Mouse (Mus musculus): ENCODE data around the gene Taf5l. TPM values are rescaled to one million over a fixed set of nuclear protein-coding genes. Genes with fewer than 3 reads are reported as not detected.
"Not testable (repeated sequence)": the region's sequence is repeated elsewhere in the genome, so short reads cannot be mapped to it uniquely, and the experiment has no call there.

The Taf5l gene
- total and polyA plus RNA-seq, 3 experiments = 24.3 to 36.9 (median 35.0) TPM

DNA sequence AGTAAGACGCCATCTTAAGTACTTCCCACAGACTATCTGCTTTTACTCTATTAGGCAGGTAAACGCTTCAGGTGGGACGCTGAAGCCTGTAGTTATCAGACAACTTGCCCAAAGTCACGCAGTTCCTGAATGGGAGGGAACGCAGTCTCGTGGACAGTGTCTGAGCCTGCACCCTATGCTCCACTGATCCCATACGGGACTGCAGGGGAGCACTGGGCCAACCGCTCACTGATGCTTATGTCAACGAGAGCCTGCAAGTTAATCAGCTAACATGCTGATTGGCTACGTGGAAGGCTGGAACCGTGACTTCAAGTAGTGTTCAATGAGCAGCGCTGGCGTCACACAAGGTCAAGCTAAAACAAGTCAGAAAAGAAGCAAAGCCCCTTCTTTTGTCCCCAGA, 1.4 kb downstream of the Taf5l start:
- Histone ChIP-seq H3K4me1 (ENCODE audit: insufficient read depth, low read depth, low read length) (peaks cover 69% of the 10 kb centered on the region), H3K4me3 (ENCODE audit: low read depth, low read length) (peak overlapping the region; percentile 81), H3K27me3 (ENCODE audit: insufficient read depth, low read length) (no peaks in the 10 kb centered on the region), H3K36me3 (replicated peaks) (peaks cover 58% of the 10 kb centered on the region), H3K9me3 (replicated peaks) (no peaks in the 10 kb centered on the region)
- ATAC-seq (ENCODE audit: extremely low read depth, insufficient number of reproducible peaks, low FRiP score, poor library complexity, severe bottlenecking) (peak; percentile 57), DNase-seq (ENCODE audit: low spot score) (peak; percentile 56)
- TF ChIP-seq GATA1 (IDR thresholded peaks at IDR 0.05; ENCODE audit: borderline replicate concordance, low read length) = no peak
- no peak for TF ChIP-seq TAL1 (conservative IDR thresholded peaks at IDR 0.05; ENCODE audit: low read depth, low read length)
- TF ChIP-seq CTCF (IDR thresholded peaks at IDR 0.05; ENCODE audit: low read depth, low read length) = no peak
- no peak for TF ChIP-seq GATA2 (IDR thresholded peaks at IDR 0.05; ENCODE audit: borderline replicate concordance, low read depth, low read length)
- no peak for TF ChIP-seq POLR2AphosphoS5 (IDR thresholded peaks at IDR 0.05; ENCODE audit: insufficient replicate concordance, low read depth, low read length)

- H3K9me3 ChIP-seq (replicated peaks) = no peaks in the 10 kb centered on the region
- no peaks in the 10 kb centered on the region for H3K27me3 ChIP-seq (ENCODE audit: insufficient read depth, low read length)
- TF ChIP-seq GATA1 (IDR thresholded peaks at IDR 0.05; ENCODE audit: borderline replicate concordance, low read length) (no peak), CTCF (IDR thresholded peaks at IDR 0.05; ENCODE audit: low read depth, low read length) (no peak), TAL1 (conservative IDR thresholded peaks at IDR 0.05; ENCODE audit: low read depth, low read length) (no peak), POLR2AphosphoS5 (IDR thresholded peaks at IDR 0.05; ENCODE audit: insufficient replicate concordance, low read depth, low read length) (no peak), GATA2 (IDR thresholded peaks at IDR 0.05; ENCODE audit: borderline replicate concordance, low read depth, low read length) (no peak)
- no peak for ATAC-seq (ENCODE audit: extremely low read depth, insufficient number of reproducible peaks, low FRiP score, poor library complexity, severe bottlenecking)
- no peak overlapping the region for H3K4me3 ChIP-seq (ENCODE audit: low read depth, low read length)
- DNase-seq (ENCODE audit: low spot score) = no peak
- H3K36me3 ChIP-seq (replicated peaks) = peaks cover 64% of the 10 kb centered on the region
- peaks cover 78% of the 10 kb centered on the region for H3K4me1 ChIP-seq (ENCODE audit: insufficient read depth, low read depth, low read length)
These were observed 6.4 kb downstream of the Taf5l start for GRCm38 (mm10) chr8:124014751-124015150.

GRCm38 (mm10) chr8:124014299-124014698, 6.9 kb downstream of the Taf5l start:
- not testable (repeated sequence) for H3K4me3 ChIP-seq (ENCODE audit: low read depth, low read length); H3K27me3 ChIP-seq (ENCODE audit: insufficient read depth, low read length); ATAC-seq (ENCODE audit: extremely low read depth, insufficient number of reproducible peaks, low FRiP score, poor library complexity, severe bottlenecking); H3K9me3 ChIP-seq (replicated peaks); DNase-seq (ENCODE audit: low spot score)
- peaks cover 74% of the 10 kb centered on the region for H3K4me1 ChIP-seq (ENCODE audit: insufficient read depth, low read depth, low read length)
- H3K36me3 ChIP-seq (replicated peaks) = peaks cover 64% of the 10 kb centered on the region

DNA sequence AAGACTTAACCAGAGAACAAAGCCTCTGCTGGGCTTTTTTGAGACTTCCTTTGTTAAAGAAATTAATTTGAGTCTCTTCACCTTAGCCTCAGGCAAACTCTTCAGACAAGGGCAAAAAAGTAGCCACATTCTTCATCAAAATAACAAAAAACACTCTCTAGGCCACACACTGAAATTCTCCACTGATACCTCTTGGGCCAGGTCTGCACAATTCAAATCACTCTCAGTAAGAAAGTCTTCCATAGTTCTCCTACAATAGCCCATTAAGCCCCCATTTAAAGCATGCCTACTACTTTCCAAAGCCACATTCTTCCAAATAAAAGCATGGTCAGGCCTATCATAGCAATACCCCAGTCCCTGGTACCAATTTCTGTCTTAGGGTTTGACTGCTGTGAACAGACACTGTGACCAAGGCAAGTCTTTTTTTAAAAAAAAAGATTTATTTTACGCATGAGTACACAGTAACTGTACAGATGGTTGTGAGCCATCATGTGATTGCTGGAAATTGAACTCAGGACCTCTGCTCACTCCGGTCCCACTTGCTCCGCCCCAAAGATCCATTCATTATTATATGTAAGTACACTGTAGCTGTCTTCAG, 9.1 kb downstream of the Taf5l start:
- TF ChIP-seq CTCF (IDR thresholded peaks at IDR 0.05; ENCODE audit: low read depth, low read length) (no peak), GATA2 (IDR thresholded peaks at IDR 0.05; ENCODE audit: borderline replicate concordance, low read depth, low read length) (no peak), TAL1 (conservative IDR thresholded peaks at IDR 0.05; ENCODE audit: low read depth, low read length) (no peak), GATA1 (IDR thresholded peaks at IDR 0.05; ENCODE audit: borderline replicate concordance, low read length) (no peak), POLR2AphosphoS5 (IDR thresholded peaks at IDR 0.05; ENCODE audit: insufficient replicate concordance, low read depth, low read length) (no peak)
- peaks cover 70% of the 10 kb centered on the region for H3K36me3 ChIP-seq (replicated peaks)
- no peaks in the 10 kb centered on the region for H3K27me3 ChIP-seq (ENCODE audit: insufficient read depth, low read length)
- H3K4me3 ChIP-seq (ENCODE audit: low read depth, low read length) = no peak overlapping the region
- peaks cover 54% of the 10 kb centered on the region for H3K4me1 ChIP-seq (ENCODE audit: insufficient read depth, low read depth, low read length)
- H3K9me3 ChIP-seq (replicated peaks) = no peaks in the 10 kb centered on the region
- no peak for DNase-seq (ENCODE audit: low spot score)
- no peak for ATAC-seq (ENCODE audit: extremely low read depth, insufficient number of reproducible peaks, low FRiP score, poor library complexity, severe bottlenecking)

DNA sequence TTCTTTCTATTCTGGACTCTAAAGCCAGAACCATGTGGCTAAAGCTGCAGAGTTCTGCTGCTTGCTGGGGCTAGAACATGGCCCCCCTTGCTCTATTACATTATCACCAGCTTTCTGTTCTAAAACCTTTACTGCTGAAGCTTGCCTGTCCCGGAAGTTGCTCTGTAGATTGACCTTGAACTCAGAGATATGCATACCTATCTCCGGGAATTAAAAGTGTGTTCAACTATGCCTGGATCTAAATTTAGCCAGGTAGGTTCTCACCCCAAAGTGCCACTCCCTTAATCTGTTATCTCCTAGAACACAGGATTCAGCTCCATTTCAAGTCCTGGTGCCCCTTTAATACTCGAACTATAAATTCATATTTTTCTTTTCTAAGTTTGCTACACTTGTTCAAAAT, 9.6 kb downstream of the Taf5l start:
- Histone ChIP-seq H3K4me1 (ENCODE audit: insufficient read depth, low read depth, low read length) (peaks cover 49% of the 10 kb centered on the region), H3K27me3 (ENCODE audit: insufficient read depth, low read length) (no peaks in the 10 kb centered on the region), H3K9me3 (replicated peaks) (no peaks in the 10 kb centered on the region), H3K36me3 (replicated peaks) (peaks cover 71% of the 10 kb centered on the region), H3K4me3 (ENCODE audit: low read depth, low read length) (no peak overlapping the region)
- no peak for DNase-seq (ENCODE audit: low spot score)
- ATAC-seq (ENCODE audit: extremely low read depth, insufficient number of reproducible peaks, low FRiP score, poor library complexity, severe bottlenecking) = no peak
- TF ChIP-seq CTCF (IDR thresholded peaks at IDR 0.05; ENCODE audit: low read depth, low read length) (no peak), TAL1 (conservative IDR thresholded peaks at IDR 0.05; ENCODE audit: low read depth, low read length) (no peak), GATA2 (IDR thresholded peaks at IDR 0.05; ENCODE audit: borderline replicate concordance, low read depth, low read length) (no peak), GATA1 (IDR thresholded peaks at IDR 0.05; ENCODE audit: borderline replicate concordance, low read length) (no peak), POLR2AphosphoS5 (IDR thresholded peaks at IDR 0.05; ENCODE audit: insufficient replicate concordance, low read depth, low read length) (no peak)

- DNase-seq (ENCODE audit: low spot score) (no peak), ATAC-seq (ENCODE audit: extremely low read depth, insufficient number of reproducible peaks, low FRiP score, poor library complexity, severe bottlenecking) (no peak)
- peaks cover 28% of the 10 kb centered on the region for H3K4me1 ChIP-seq (ENCODE audit: insufficient read depth, low read depth, low read length)
- H3K36me3 ChIP-seq (replicated peaks) = peaks cover 86% of the 10 kb centered on the region
- no peaks in the 10 kb centered on the region for H3K27me3 ChIP-seq (ENCODE audit: insufficient read depth, low read length)
- TF ChIP-seq GATA2 (IDR thresholded peaks at IDR 0.05; ENCODE audit: borderline replicate concordance, low read depth, low read length) (no peak), POLR2AphosphoS5 (IDR thresholded peaks at IDR 0.05; ENCODE audit: insufficient replicate concordance, low read depth, low read length) (no peak), GATA1 (IDR thresholded peaks at IDR 0.05; ENCODE audit: borderline replicate concordance, low read length) (no peak), CTCF (IDR thresholded peaks at IDR 0.05; ENCODE audit: low read depth, low read length) (no peak)
- H3K4me3 ChIP-seq (ENCODE audit: low read depth, low read length) = no peak overlapping the region
- no peaks in the 10 kb centered on the region for H3K9me3 ChIP-seq (replicated peaks)
These were observed 13.4 kb downstream of the Taf5l start for GRCm38 (mm10) chr8:124007829-124008228.
